Mouse (Mus musculus) thymus, postnatal 14 days (tissue): ENCODE measurements at regions not wholly inside any gene's neighbourhood (a gene's known extent, or its start where the extent isn't known, plus 50 kb on each side); places are given as distances from the start of the nearest gene placed in this dataset.
"Not testable (repeated sequence)": the region's sequence is repeated elsewhere in the genome, so short reads cannot be mapped to it uniquely, and the experiment has no call there.

Experiments
- DNase-seq: peaks from one replicate; pipeline ENCODE4 v3.0.0; 2021

DNA sequence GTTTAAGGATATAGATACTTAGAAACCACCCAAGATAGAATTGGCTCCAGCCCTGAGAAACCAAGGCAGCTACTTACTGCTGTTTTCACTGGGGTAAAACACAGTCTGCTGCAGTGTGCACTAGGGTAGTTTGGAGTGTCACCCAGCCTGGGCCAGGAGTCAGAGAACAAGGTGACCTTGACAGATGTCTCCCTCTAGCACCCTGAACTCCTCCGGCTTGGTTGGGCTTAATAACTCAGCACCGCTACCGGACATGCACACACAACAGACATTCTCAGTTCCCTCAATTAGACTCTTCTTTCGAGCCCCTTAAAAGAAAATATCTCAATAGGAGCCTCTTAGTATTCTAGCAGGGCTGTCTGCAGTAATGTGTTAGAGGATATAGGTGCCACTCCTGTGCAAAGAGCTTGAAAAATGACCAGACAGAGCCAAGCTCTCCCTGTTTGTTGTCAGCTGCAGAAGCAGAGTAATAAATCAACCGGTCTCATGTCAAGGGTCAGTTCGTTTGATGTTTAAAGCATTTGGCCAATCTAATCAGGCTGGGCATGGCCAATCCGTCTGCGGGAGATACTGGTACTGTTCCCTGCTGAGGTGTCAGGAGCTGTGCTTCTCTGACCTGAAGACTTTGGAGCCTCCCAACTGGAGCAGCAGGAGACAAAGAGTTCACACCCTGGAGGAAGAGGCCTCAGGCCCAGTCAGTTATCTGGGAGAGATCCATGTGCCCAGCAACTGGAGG lies 299.1 kb downstream of the Eipr1 start:
- DNase-seq: no peak

DNA sequence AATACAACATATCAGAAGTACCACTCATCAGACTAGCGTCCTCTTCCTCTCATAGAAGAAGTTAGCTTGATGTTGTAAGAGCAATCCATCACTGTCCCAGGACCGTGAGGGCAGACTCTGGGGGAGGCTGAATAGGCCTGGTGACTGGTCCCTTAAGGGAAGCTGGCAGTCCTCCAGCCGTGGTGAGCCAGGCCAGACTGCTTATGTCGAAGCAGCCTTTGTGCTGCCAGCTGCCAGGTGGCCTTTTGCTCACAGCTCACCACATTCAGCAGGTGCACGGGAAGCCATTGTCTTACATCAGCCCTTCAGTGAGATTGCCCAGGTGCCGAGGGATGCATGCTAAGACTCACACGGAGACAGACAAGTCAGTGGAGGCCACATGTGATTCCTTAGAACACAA lies 302.8 kb downstream of the Eipr1 start:
- peak; percentile 21 for DNase-seq

DNA sequence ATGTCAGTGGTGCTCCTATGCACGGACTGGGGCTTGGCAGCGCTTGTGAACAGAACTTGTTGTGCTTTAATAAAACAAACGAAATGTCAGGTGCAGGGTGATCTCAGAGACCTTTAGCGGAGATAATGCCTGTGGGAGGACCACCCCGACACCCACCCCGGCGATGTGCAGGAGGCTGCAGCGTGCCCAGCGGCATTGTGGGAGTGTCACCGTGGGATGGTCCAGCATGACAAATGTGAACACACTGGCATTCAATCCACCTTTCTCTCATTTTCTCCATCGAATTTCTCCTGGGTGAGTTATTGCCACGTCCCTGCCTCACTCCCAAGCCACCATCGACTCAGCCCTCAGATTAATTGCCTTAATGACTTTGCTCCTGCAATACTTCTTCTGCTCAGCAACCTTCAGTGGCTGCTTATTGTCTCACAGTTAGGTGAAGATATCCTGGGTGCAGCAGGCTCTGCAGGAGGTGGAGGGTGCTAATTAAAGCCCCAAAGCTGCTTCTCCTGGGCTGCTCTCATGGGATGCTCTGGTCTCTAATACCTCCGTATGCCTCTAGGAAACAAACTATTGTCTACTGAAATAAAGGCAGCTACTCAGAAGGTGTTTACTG lies 310.5 kb downstream of the Eipr1 start:
- no peak for DNase-seq

DNA sequence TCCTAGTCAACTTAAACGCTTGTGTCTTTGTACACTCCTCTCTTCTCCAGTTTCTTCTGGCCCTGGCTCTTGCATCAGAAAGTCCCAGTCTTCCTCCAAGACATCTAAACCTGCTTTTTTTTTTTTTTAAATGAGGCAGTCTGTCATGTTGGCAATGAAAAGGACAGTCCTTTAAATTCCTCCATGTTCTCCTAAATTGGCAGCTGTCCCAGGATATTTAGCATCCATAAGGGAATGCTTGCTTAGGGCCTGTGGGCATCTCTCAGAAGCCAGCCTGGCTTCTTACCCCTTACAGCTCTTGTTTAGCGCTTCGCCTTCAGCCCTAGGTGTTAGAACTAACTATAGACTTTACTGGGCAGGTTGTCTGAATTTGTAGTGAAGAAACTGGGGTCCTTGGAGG lies 311.2 kb downstream of the Eipr1 start:
- DNase-seq: no peak

DNA sequence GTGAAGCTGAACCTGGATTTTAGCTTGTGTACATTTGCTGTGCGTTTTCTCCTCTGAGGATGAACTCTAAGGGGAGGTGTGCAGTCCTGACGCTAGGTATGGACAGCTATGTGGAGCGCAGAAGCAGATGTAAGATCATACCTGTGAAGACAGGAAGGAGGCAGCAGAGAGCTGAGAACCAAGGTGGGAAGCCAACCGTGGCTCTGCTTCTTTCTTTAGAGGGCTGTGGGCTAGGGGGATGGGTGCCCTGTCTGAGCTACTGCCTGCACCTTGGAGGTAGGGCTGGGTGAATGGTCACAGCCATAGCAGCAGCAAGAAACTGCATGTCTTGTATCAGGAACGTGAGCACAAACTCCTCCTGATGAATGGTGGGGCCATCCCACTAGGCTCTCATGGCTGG lies 316.6 kb downstream of the Eipr1 start:
- peak; percentile 40 for DNase-seq

DNA sequence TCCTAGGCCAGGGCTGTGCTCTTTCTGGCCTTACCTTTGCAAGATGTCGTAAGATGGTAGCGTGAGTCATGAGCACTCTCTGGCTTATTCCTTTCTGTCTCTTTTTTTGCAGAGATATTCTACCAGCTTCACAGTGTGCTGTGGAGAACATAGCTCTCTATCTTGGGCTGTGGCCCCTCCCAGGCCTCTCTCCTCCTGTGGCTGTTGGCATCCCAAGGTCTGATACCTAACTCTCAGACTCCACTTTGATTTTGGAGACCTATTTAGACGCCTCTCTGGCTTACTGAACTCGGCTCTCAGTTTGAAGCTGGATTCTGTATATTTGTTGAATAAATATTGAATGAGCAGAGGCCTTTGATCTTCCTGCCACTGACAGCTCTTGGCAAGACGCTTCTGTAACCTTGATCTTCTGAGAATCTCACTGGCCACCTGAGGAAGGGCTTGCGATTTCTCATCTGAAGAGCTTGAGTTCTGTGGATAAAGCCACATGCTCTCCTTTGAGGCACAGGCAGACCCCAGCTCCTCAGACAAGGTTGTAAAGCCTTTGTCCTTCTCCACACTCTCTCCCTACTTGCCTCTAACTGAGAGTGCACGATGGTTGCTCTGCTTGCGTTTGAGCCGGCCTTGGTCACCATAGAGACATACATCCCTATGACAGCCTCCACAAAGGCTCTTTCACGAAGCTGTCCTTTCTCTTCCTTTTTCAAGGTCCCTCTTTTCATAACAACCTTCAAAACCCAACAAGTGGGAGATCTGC lies 323.7 kb downstream of the Eipr1 start:
- no peak for DNase-seq

DNA sequence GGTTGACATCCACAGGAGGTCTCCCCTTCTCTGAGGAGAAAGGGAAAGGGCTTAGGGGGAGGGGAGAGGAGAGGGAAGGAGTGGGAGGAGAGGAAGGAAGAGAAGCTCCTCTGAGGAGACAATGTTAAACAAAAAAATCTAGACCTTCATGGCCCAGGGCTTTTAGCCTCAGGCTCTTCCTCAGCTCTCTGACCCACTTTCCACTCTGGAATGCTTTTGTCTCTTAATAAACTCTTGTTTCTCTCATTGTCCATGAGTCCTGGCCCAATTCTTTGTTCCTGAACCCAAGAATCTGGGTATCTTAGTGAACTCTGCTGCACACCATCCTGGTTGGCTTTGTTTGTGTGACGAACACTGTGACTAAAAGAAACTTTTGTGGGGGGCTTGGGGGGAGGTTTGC lies 325.0 kb downstream of the Eipr1 start:
- no peak for DNase-seq

DNA sequence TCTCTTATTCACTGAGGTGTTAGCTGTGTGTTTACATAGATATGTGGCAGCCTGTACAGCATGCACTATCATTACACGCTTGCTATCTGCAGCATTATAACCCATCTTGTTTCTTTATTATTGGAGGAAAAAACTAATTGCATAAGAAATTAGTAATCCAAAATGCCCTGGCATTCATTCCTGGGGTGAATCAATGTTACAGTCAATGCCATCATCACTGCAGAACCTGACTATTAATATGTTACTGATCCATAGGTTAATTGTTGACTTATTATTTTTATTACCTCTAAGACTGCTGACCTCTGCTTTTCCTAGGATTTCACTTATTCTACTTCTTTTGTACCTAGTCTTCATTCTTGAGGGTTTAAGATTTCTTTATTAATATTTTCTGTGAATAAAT lies 327.4 kb downstream of the Eipr1 start:
- no peak for DNase-seq

DNA sequence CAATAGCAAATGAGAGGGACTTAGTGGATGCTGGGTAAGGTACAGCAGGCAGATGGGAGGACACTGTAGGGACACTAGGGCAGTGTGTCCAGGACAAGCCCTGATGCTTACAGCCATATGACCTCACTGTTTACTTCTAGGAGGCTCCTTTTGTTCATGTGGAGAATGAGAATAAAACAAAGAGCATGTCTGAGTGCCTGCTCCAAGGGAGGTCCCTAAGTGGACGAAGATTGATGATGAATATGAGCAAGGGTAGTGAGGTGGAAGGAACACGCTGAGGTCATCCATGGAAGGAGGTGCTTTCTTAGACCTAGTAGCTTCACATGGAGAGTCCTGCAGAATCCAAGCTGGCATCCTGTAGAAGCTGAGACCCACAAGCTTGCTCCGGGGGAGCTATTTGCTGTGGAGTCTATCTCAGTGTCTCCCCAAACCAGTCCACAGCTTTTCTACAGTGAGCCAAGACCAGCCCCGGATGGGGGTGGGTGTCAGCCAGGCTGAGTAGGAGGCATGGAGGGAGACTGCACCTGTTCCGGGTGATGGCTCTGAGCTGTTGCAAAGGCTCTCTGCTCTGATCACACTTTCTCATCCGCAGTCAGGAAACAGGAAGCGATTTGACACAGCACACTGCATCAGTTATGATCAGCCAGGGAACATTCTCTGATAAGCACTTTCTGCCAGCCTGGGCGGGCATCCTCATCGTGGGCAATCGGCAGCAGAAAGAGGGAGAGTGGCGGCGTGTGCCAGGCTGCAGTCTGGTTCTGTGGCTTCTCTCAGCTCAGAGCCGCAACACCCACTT lies 332.0 kb downstream of the Eipr1 start:
- DNase-seq: peak; percentile 72

DNA sequence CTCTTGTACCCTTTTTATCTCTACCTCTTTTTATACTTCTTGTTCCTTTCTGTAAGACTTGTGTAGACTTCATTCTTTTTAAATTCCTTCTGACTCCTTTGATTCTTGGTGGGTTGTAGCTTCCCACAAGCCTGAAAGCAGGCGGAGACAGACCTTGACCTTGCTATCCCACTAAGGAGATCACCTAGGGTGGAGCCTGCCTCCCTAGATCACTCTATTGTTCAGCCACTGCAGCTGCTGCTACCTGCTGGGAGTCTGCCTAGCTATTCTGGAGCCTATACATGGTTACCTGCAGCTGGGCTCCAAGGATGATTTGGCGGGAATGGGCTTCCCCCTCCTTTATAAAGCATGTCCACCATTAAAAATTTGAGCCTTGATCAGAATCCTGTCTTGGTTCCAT lies 335.6 kb downstream of the Eipr1 start:
- not testable (repeated sequence) for DNase-seq

DNA sequence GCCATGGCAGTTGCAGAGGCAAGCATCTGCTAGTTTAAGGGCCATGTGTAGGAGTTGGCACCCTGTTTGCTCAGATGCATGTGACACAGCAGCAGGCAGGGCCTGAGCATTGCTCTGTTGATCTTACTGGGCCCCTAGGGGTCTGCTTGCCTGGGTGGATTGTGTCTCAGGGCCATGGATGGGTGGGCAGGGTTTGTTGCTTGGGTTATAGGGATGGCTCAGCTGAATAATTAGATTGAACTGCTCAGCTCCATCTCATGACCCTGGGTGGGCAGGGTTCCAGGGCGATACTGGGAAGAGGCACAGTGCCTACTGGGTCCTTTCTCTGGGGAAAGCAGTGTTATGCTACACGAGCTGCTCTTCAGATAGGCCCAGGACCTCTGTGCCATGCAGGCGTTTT lies 338.0 kb downstream of the Eipr1 start:
- DNase-seq: no peak

DNA sequence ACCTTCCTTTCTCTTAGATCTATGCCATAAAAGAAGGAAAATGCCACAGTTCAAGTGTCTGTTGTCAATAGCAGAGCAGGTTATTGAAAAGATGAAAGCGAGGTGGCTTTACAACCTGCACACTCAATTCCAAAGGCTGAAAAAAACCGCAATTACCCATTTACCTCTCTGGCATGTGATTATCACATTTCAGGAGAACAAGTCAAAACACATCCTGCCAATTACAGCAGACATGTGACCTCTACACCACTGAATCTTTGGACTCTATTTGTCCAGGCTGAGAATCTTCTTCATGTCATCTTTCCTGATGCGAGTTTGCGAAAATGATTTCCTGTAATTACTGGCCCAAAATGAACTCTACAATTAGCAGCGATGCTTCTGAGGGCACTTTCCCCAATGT lies 338.8 kb downstream of the Eipr1 start:
- DNase-seq: no peak

DNA sequence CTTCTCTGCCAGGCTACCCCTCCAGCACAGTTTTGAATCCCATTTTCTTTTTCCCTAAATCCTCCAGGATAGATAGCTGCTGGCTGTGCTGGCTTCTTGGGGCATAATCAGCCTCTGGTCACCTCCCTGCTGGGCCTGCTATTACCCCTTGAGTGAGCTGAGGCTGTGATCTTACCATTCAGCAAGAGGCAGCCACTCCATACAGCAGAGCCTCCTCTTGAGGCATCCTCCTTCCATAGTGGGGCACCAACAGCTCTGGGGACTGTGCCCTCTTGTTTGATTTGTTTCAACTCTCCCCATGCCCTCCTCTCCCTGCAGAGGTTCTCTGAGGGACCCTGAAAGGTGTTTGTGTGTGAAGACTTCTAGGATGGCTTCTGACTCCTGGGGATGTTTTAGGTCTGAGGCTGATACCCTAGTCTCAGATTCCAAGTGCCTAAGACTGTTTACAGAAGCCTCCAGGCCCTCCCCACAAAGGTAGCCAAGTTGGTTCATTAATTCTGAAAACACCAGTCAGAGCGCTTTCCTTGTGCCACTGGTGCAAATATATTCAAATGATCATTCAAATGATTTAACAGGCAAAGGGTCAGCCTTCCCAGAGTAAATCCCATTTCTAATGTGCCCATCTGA lies 343.9 kb downstream of the Eipr1 start:
- DNase-seq: no peak

DNA sequence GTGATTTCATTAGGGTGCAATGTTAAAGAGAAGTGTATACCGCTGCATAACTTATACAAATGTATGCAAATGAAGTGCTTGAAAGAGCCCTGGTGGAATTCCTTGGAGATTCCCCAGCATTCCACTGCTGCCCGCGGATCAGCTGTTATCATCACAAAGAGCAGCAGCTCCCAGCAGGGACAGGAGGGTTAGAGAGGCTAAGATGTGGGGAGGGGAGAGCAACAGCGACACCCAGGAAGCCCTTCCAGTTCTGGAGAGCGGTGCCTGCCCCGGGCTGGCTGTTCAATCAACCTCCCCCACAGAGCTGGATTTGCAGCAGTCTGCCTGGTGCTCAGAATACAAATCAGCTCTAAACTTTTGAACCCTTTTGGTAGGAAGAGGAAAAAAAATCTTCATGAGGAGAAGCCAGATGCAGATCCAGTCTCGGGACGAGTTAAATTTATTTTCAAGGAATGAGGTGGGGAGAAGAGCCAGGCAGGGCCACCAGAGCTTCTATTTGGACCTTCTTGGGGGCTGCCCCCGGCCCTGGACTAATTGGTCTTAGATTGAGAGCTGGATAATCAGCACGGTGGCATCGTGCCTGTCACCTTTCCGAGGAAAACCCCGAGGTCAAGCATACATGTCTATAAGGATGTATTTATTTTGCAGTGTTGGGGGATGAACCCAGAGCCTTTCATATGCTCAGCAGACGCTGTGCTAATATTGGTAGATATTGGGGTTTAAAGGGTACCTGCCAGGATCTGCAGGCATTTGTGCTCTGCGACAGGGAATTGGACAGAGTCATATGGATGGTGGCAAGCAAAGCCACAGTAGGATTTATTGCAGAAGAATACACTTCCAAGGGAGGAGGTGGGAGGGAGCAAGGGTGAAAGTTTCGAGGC lies 344.7 kb downstream of the Eipr1 start:
- DNase-seq: peak; percentile 26

DNA sequence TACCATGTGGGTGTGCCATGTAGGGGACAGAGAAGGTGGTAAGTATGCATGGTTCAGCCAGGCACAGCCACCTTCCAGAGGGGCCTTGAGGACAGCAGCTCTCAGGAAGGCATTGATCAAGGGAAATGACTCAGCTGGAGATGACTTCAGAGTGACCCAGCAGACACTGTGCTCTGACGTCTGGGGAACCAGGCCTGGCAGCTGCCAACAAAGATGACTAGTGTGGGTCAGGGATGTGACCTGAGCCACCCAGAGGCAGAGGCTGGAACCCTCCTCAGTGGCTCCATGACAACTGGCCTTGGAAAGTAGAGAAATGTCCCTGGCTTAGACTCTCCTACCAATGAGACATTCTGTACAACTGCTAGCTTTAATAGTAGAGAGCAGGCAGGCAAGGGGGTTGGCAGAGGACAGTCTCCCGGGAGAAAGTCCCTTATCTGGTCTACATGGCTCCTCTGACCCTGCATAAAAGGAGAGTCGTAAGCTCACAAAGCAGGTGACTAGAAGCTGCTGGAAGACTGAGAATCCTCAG lies 348.5 kb downstream of the Eipr1 start:
- no peak for DNase-seq

DNA sequence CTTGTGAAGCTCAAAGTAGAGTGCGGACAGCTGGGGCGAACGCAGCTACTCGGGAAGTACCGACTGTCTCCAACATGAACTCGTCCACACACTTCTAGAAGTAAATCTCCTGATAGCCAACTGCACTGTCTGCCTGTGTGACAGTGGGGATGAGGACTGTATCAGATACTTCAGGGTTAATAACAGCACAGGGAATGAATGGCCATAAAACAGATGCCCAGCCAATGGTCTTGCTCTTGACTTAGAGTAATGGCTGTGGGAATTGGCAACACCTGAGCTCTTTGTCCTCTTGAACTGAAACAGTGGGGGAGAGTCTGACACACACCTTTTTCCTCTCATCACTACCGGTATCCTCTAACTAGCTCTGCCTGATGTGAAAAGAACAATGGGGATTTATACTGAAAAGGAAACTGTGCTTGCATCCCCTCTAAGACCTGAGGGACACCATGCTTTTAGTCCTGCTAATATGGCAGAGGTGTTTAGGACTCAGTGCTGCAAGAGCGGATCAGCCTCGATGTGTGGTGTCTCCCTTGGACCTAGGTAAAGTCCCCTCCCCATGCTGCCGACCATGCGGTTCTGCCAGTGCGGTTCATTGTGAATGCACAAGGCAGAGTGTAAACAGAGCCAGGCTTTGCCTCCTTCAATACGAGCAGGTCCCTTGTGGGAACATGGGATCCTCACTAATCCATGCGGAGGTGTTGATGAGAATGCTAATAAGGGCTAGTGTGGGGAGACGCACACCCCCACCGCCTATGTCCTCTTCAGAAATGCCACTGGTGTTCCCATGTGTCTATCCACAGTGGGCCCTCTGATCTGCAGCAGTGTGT lies 355.5 kb downstream of the Eipr1 start:
- DNase-seq: no peak

DNA sequence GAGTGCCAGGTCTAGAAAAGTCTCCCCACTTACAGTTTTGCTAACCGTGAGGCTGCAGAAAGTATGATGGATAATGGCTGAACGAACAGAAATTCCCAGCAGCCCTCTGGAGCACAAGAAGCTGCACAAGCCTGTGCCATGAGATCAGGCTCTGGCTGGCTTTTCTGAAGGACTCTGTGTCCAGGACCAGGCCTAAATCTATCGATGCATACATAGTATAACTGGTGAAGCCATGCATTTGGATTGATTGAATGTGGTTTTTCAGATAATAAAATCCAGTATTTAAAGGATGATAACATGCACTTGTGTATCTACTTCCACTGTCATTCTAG lies 356.1 kb downstream of the Eipr1 start:
- DNase-seq: no peak

DNA sequence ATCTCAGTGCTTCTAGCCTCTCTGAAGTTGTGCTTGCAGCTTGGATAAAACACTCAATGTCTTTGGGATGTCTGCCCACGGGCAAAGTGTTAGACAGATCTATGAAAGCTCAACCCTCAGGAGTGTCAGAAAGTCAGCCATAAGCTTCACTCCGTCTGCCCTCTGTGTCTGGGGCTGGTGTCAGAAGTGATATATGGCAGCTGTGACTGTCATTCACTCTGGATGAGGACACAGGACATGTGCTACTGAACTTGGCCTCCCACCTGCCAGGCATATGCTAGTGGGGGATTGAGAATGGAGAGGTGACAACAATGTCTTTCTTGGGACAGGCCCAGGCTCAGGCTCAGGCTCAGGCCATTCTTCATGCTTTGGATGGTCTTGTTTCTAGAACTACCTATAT lies 366.7 kb downstream of the Eipr1 start:
- no peak for DNase-seq

DNA sequence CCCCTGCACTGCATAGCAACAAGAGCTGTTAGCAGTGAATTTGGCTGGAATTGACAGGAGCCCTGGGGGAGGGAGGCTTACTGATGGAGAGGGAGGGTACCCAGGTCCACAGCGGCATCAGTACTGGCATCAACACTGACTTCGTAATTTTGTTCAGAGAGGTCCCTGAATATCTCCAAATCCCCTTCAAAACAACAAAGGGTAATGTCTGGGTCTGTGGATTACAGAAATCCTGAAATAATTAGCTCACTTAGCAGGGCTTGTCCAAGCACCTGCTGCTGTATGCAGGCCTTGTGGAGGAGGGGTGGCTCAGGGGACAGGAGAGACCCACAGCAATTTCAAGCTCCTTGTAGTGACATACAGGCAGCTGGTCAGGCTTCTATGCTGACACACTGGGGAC lies 369.6 kb downstream of the Eipr1 start:
- no peak for DNase-seq

DNA sequence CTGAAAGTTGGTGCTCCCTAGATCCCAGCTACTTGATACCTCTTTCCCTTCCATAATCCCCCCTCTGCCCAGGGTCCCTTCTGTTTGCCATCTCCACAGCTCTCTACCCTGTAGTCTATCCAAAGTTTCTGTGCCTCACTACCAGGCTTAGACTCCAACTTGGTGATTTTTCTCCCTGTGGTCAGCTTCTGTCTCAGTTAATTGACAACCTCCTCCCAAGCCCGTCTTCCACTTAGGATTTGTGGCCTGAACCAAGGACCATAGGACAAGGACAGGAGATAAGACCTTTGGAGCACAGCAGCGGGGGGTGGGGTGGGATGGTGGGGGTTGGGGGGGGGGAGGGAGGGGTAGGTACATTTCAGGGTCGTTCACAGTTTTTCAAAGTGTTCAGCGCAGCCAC lies 371.3 kb downstream of the Eipr1 start:
- no peak for DNase-seq
